Mouse (Mus musculus) layer of hippocampus, postnatal 25 days (tissue): ENCODE results near the gene Pira2. TPM values are rescaled to one million over a fixed set of nuclear protein-coding genes. Genes with fewer than 3 reads are reported as not detected.
"Not testable (repeated sequence)": the region's sequence is repeated elsewhere in the genome, so short reads cannot be mapped to it uniquely, and the experiment has no call there.

Source experiments
- DNase-seq, 2 experiments: peaks; one replicate each; pipeline ENCODE4 v3.0.0; 2022; ENCODE audit warnings: mixed read lengths in 2 of 2, low spot score in 1 of 2; ENCODE audit errors: extremely low spot score in 1 of 2
- total RNA-seq, 2 experiments: library from RNA; stranded (reverse); gene quantifications; 2 replicates each; pipeline ENCODE4 v1.2.3; 2021

Gene Pira2
- not detected for total RNA-seq

- not testable (repeated sequence) for DNase-seq
Measured at GRCm38 (mm10) chr7:3844951-3845350, at the start of gene Pira2. TSS of gene Pira2 (minus strand) at chr7:3845051.

DNA sequence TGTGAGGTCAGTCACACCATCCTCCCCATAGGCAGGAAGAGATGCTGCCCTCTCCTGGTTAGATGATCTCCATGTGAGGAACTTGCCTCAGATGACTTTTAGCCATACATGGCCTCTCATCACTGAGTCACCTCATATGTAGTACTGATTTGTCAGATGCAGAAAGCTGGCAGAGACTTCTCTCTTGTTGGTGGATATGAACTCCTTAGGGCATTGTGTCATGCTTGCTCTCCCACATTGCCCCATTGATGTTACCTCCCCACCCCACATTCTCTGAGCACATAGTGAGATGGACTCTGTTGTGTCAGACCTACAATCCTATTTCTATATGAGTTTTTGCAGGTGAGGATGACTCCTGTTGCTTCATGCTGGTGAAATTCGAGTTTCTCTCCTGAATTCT lies 30.2 kb upstream of the Pira2 start:
- not testable (repeated sequence) for DNase-seq

- DNase-seq = not testable (repeated sequence)
Measured at GRCm38 (mm10) chr7:3837854-3838253, 7.0 kb downstream of the Pira2 start.

- DNase-seq = not testable (repeated sequence)
Measured at GRCm38 (mm10) chr7:3830633-3831032, 14.2 kb downstream of the Pira2 start.

- DNase-seq = not testable (repeated sequence)
Measured at GRCm38 (mm10) chr7:3825599-3825998, 19.3 kb downstream of the Pira2 start, which contains the start of gene Gm15448. TSS of gene Gm15448 (minus strand) at chr7:3825687.

- not testable (repeated sequence) for DNase-seq
Measured at GRCm38 (mm10) chr7:3811912-3812311, 32.9 kb downstream of the Pira2 start.

- not testable (repeated sequence) for DNase-seq
Measured at GRCm38 (mm10) chr7:3802935-3803334, 41.9 kb downstream of the Pira2 start.

DNA sequence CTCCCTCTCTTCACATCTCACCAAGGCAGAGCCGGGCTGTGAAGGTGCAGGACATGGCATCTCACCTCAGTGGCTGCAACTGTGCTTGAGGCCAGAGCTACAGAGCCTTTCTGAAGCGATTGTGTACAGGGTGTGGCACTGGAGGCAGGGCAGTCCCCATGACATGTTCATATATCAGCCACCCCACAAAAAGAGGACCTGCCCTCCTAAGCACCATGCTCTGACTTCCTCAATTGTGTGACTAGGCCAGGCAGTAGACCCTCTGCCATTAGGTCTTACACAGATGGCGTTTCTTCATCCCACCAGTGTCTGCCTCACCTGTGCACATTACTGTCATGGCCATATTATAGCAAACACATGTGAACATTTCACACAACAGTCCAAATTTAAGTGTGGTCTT lies 44.9 kb downstream of the Pira2 start:
- DNase-seq = not testable (repeated sequence)

DNA sequence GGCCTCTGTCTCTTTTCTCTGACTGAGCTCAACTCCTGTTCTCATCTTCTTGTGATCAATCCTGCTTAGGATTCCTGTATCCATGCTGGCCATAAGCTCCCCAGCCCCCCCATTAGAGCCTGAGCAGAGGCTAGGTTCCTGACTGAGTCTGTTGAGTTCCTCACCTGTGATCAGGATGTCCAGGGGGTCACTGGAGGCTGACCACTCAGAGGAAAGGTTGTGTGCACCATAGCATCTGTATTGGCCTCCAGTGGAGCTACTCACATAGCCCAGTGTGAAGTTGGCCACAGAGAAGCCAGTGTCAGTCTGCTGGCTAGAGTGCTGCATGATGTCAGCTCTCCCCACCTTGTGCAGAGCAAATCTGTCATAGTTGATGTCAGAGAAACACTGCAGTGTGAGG lies 48.6 kb downstream of the Pira2 start:
- not testable (repeated sequence) for DNase-seq

Other genes with a start within 250 kb of the Pira2 start
- gene Oscar, start 228.9 kb downstream of the Pira2 start, total RNA-seq = under 1 TPM; 0.54 to 0.99 TPM
- gene Ndufa3, start 227.7 kb downstream of the Pira2 start, total RNA-seq = 100 to 1,000 TPM; 576 to 686 TPM
- 10 to 100 TPM; 36.0 to 40.5 TPM for gene Tfpt, start 215.1 kb downstream of the Pira2 start, total RNA-seq
- gene Prpf31, start 215.1 kb downstream of the Pira2 start, total RNA-seq = 10 to 100 TPM; 51.7 to 54.2 TPM
- 10 to 100 TPM; 49.7 to 61.3 TPM for gene Cnot3, start 199.8 kb downstream of the Pira2 start, total RNA-seq
- 1 to 10 TPM; 5.3 to 5.5 TPM for gene Leng1, start 179.2 kb downstream of the Pira2 start, total RNA-seq
- gene Tmc4, start 167.5 kb downstream of the Pira2 start, total RNA-seq = 1 to 10 TPM; 4.6 to 8.1 TPM
- 10 to 100 TPM; 75.7 to 87.8 TPM for gene Tsen34, start 152.2 kb downstream of the Pira2 start, total RNA-seq
- gene Mboat7, start 151.5 kb downstream of the Pira2 start, total RNA-seq = 100 to 1,000 TPM; 133 to 153 TPM
- gene Rps9, start 141.1 kb downstream of the Pira2 start, total RNA-seq = 100 to 1,000 TPM; 367 to 434 TPM
- gene Pirb, start 124.7 kb downstream of the Pira2 start, total RNA-seq = under 1 TPM in 1 of 2 experiments, not detected in 1; 0.12 TPM
- not detected for gene Gm15448, start 19.4 kb downstream of the Pira2 start, total RNA-seq
- not detected for gene Gm14548, start 53.1 kb upstream of the Pira2 start, total RNA-seq
- gene Lilra6, start 70.5 kb upstream of the Pira2 start, total RNA-seq = not detected
- 1 to 10 TPM; 6.3 to 6.6 TPM for gene Lair1, start 218.2 kb upstream of the Pira2 start, total RNA-seq